Mouse (Mus musculus) hindbrain, embryonic 11.5 days (tissue): ENCODE results near the gene Mvb12b. TPM values are rescaled to one million over a fixed set of nuclear protein-coding genes. Genes with fewer than 3 reads are reported as not detected.

Experiments
- ATAC-seq: fragments of 200-750 bp; cut with Nextera tagmentation; 2 replicates; pipeline ENCODE4 v1.8.0; 2017; ENCODE audit warnings: mild to moderate bottlenecking, moderate TSS enrichment, moderate library complexity; ENCODE audit not compliant: low FRiP score
- DNase-seq: peaks from one replicate; pipeline ENCODE4 v3.0.0-alpha.2; 2015; ENCODE audit warnings: low spot score
- H3K27ac ChIP-seq: fragments of 300-500 bp; sonication (generic); 2 replicates; pipeline ENCODE4 v1.5.1; 2014; ENCODE audit warnings: mild to moderate bottlenecking, low read depth, low read length
- H3K27me3 ChIP-seq: fragments of 300-500 bp; sonication (generic); 2 replicates; pipeline ENCODE4 v1.6.1; 2014; ENCODE audit warnings: mild to moderate bottlenecking, low read length, moderate library complexity, mixed read lengths; ENCODE audit not compliant: control insufficient read depth, insufficient read depth
- H3K36me3 ChIP-seq: fragments of 300-500 bp; sonication (generic); 2 replicates; pipeline ENCODE4 v1.6.1; 2014; ENCODE audit warnings: mild to moderate bottlenecking, low read length, moderate library complexity, mixed read lengths; ENCODE audit not compliant: control insufficient read depth, insufficient read depth
- H3K4me1 ChIP-seq: fragments of 300-500 bp; sonication (generic); replicated peaks from 2 replicates; pipeline ENCODE4 v1.6.1; 2014; ENCODE audit warnings: low read length, mixed read lengths; ENCODE audit not compliant: control insufficient read depth, insufficient read depth
- H3K4me2 ChIP-seq: fragments of 300-500 bp; sonication (generic); replicated peaks from 2 replicates; pipeline ENCODE4 v1.6.1; 2014; ENCODE audit warnings: mild to moderate bottlenecking, low read depth, low read length
- H3K4me3 ChIP-seq: fragments of 300-500 bp; sonication (generic); 2 replicates; pipeline ENCODE4 v1.5.1; 2014; ENCODE audit warnings: low read depth, low read length
- H3K9ac ChIP-seq: fragments of 300-500 bp; sonication (generic); 2 replicates; pipeline ENCODE4 v1.6.1; 2014; ENCODE audit warnings: low read depth, low read length
- H3K9me3 ChIP-seq: fragments of 300-500 bp; sonication (generic); 2 replicates; pipeline ENCODE4 v1.6.1; 2016; ENCODE audit warnings: low read length; ENCODE audit not compliant: control insufficient read depth
- WGBS: fragments of 180-500 bp; shearing (Covaris S2); extraction: QIAGEN DNeasy Blood & Tissue Kit; methylation state at CpG from one replicate; pipeline ENCODE4 v1.1.7; 2014; 5-methylcytosine and 5-hydroxymethylcytosine counted together
- polyA plus RNA-seq: library from polyadenylated mRNA; unstranded; fragments of >200 nt; fragmentation: Nextera tagmentation; extraction: Ambion mirVana; gene quantifications from 2 replicates; pipeline ENCODE4 v1.2.1, GENCODE M21; 2014

Gene Mvb12b
- polyA plus RNA-seq, 1 experiment from 2014 or later: 42.4 TPM

DNA sequence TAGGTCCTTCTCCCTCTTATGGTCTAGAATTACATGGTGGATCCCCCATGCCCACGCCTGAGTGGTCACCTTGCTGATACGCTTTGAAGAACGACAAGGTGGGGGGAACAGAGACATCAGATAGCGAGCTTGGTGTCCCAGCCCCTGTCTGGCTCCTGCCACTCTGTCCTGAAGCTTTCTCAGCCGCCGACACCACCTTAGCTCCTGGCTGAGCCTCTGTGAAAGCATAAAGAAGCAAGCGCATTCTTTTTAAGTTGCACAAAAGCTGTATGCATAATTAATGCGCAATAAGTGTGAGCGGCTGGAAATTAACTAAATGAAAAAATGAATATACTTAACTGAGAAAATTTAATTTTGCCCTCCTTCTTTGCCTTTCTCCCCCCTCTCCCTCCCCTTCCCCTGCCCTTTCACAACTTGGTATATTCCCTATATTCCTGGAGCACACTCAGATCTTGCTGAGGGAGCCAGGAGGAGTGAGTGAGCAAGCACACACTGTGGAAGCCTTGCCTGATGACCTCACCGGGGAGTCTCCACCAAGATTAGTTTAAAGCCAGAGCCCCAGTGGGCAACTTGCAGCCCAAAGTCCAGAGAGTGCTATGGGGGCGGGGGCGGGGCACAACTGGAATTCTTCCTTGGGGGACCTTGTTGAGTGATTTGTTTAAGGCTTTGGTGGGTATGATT, 174.0 kb downstream of the Mvb12b start:
- Histone ChIP-seq H3K9me3 (no peaks in the 10 kb centered on the region), H3K4me3 (no peak overlapping the region), H3K9ac (no peak overlapping the region), H3K27ac (0 out of 2 replicates have a peak overlapping the region, but pooled peaks have one; percentile 42), H3K4me1 (peaks cover 16% of the 10 kb centered on the region), H3K36me3 (no peaks in the 10 kb centered on the region), H3K27me3 (no peaks in the 10 kb centered on the region), H3K4me2 (0 out of 2 replicates have a peak overlapping the region, but pooled peaks have one; percentile 5)
- ATAC-seq (no peak), DNase-seq (no peak)
- WGBS: 20% methylated on average over 12 of the region's 12 CpGs

DNA sequence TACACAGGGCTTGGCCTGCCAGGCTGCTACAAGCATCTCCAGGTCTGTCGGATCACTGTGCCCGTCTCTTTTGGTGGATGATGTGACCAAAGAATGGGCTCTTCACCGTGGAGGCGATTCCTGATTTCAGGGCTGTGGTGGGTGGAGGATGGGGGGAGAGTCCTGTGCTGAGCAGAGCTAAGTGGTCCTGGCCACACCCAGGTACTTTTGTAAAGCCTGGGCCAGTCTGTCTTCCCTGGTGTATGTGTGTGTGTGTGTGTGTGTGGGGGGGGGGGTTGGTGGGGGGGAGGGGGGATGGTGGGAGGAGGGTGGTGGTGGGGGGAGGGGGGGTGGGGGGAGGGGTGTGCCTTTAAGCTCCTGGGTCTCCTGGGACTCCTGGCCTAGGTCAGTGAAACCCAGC, 174.9 kb downstream of the Mvb12b start:
- Histone ChIP-seq H3K4me3 (no peak overlapping the region), H3K27ac (no peak overlapping the region), H3K36me3 (no peaks in the 10 kb centered on the region), H3K9me3 (no peaks in the 10 kb centered on the region), H3K4me2 (no peak overlapping the region), H3K27me3 (no peaks in the 10 kb centered on the region), H3K9ac (no peak overlapping the region), H3K4me1 (peaks cover 16% of the 10 kb centered on the region)
- ATAC-seq: no peak
- no peak for DNase-seq
- 8% methylated on average over 4 of the region's 4 CpGs for WGBS

DNA sequence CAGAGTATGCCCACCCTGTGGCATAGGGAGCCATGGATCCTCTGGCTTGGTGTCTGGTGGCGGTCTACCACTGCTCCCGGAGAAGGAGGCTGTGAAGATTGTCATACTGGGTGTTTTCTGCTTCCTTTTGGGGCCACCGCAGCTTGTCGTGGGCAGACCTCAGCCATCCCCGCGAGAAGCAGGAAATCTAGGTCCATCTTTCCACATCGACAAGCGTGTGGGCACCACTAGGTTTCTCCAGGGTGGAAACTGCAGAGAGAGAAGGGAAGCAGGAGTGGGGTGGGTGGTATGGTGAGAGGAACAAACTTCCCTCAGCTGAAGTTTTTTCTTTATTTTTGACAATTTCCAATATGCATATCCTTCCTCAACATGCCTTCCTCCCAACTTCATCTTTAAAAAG, 178.9 kb downstream of the Mvb12b start:
- Histone ChIP-seq H3K4me1 (peaks cover 10% of the 10 kb centered on the region), H3K36me3 (no peaks in the 10 kb centered on the region), H3K9me3 (no peaks in the 10 kb centered on the region), H3K27ac (no peak overlapping the region), H3K27me3 (0 out of 2 replicates have a peak, but pooled peaks cover 2% of the 10 kb centered on the region), H3K9ac (no peak overlapping the region), H3K4me3 (no peak overlapping the region), H3K4me2 (no peak overlapping the region)
- DNase-seq (no peak), ATAC-seq (no peak)
- WGBS: 91% methylated on average over 8 of the region's 8 CpGs

DNA sequence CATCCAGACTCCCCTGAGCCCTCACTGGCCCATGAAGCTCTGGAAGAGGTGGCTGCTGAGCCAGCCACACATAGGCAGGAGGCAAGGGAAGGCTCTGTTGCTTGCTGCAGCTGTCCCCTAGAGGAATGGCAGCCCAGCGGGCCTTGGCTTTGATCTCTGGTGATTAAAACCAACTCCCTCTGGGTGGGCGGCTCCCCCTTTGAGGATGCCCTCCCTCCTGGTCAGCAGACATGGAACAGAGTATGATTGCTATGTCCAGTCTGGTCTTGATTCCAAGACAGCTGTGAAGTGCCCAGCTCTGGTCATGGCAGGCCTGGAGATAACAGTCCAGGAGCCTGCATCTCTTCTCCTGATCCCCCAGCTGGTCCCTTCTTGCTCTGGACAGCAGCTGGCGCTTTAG, 179.7 kb downstream of the Mvb12b start:
- ATAC-seq: no peak
- 47% methylated on average over 3 of the region's 3 CpGs for WGBS
- no peaks in the 10 kb centered on the region for H3K36me3 ChIP-seq
- H3K4me3 ChIP-seq: no peak overlapping the region
- H3K4me2 ChIP-seq: no peak overlapping the region
- DNase-seq: no peak
- H3K27me3 ChIP-seq: 0 out of 2 replicates have a peak, but pooled peaks cover 2% of the 10 kb centered on the region
- H3K4me1 ChIP-seq: peaks cover 2% of the 10 kb centered on the region
- H3K27ac ChIP-seq: no peak overlapping the region
- H3K9ac ChIP-seq: no peak overlapping the region
- H3K9me3 ChIP-seq: no peaks in the 10 kb centered on the region

DNA sequence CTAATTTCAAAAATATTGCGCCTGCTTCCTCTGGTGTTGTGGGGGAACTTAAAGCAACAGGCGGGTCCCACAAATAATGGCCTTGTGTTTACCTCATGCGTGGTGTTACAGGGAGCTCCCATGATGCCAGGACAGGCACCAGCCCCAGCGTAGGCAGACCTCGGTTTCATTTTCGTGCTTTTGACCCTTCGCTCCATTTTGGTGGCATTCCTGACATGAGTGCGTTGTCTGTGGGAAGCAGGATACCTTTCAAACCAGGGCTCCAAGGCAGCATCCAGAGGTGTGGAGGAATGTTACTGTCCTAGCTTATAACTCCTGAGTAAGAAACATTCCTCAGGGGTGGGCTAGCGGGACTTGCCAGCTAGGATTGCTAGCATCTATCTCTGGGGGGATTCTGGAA, 181.3 kb downstream of the Mvb12b start:
- ATAC-seq (no peak), DNase-seq (no peak)
- no peaks in the 10 kb centered on the region for H3K36me3 ChIP-seq
- no peak overlapping the region for H3K27ac ChIP-seq
- H3K4me3 ChIP-seq: no peak overlapping the region
- H3K27me3 ChIP-seq: peaks cover 4% of the 10 kb centered on the region
- 0 out of 2 replicates have a peak, but pooled peaks cover 2% of the 10 kb centered on the region for H3K4me1 ChIP-seq
- H3K4me2 ChIP-seq: no peak overlapping the region
- no peak overlapping the region for H3K9ac ChIP-seq
- WGBS: 70% methylated on average over 9 of the region's 9 CpGs
- no peaks in the 10 kb centered on the region for H3K9me3 ChIP-seq

DNA sequence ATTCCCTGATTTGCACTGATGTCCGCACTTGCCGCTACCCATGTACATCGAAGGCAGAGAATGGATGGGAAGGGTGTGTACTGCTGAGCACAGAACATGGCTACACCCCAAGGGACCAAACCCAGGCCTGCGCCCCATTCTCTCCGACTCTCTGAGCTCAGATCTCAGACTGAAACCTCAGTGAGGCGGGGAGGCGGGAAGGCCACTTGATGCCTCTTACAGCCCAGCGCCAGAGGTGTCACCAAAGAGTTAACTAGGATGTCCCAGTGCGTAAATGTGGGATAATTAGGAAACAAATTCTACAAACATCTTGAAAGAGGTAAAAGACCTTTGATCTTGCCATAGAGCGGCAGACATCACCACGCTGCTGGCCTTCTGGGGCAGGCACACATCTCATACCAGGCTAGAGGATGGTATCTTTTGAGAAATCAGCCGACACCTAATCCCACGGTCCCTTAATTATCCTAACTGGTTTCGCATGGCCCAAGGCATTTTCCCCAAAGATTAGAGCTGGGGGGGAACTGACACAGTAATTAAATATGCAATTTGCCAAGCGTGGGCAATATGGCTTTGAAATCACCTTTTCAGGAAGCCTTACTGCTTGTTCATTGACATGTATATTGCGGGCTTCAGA, 181.9 kb downstream of the Mvb12b start:
- DNase-seq: no peak
- Histone ChIP-seq H3K27me3 (peaks cover 4% of the 10 kb centered on the region), H3K9ac (no peak overlapping the region), H3K4me3 (no peak overlapping the region), H3K36me3 (no peaks in the 10 kb centered on the region), H3K4me1 (peaks cover 2% of the 10 kb centered on the region; the same call in 1 of the 2 replicates), H3K9me3 (no peaks in the 10 kb centered on the region), H3K4me2 (no peak overlapping the region), H3K27ac (no peak overlapping the region)
- no peak for ATAC-seq
- 50% methylated on average over 16 of the region's 16 CpGs for WGBS

DNA sequence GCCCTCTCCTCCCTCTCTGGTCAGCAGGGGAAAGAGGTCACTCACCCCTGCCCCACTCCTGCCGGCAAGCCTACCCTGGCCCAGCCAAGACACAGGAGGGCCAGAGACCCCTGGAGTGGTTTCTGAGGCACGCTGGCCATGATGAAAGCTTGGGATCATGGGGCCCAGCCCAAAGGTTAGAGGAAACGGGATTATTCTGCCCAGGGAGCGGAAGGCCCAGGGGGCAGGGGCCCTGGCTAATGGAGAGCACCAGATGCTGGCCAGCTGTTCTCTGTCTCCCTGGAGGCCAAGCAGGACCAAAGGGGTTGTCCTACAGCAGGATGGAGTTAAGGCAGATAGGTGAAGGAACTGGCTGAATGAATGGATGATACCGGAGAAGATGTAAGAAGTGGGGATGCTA, 184.5 kb downstream of the Mvb12b start:
- DNase-seq: no peak
- H3K4me1 ChIP-seq: peaks cover 6% of the 10 kb centered on the region; the same call in 1 of the 2 replicates
- no peaks in the 10 kb centered on the region for H3K9me3 ChIP-seq
- ATAC-seq: no peak
- H3K9ac ChIP-seq: no peak overlapping the region
- H3K4me3 ChIP-seq: no peak overlapping the region
- H3K27ac ChIP-seq: no peak overlapping the region
- no peaks in the 10 kb centered on the region for H3K36me3 ChIP-seq
- H3K27me3 ChIP-seq: peaks cover 4% of the 10 kb centered on the region
- WGBS: 49% methylated on average over 5 of the region's 5 CpGs
- H3K4me2 ChIP-seq: no peak overlapping the region

DNA sequence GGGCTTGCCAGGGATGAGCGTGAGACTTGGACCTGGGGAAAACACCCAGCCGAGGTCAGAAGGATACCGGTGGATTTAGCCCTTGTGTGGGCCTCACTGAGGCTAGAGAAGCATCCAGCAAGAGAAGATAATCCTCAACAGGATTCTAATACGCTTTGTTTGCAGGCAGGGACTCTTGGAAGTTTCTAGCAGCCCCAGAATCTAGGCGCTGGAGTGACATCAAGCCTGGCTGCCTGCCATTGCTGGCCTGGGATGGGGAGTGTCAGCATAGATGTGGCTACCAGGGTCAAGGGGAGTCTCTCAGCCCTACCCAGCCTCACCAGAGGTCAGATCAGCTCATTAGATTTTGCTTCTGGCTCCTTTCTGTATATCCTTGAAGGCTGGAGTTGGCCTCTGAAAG, 185.0 kb downstream of the Mvb12b start:
- H3K36me3 ChIP-seq: no peaks in the 10 kb centered on the region
- DNase-seq: no peak
- peaks cover 3% of the 10 kb centered on the region; the same call in 1 of the 2 replicates for H3K4me1 ChIP-seq
- H3K27ac ChIP-seq: no peak overlapping the region
- peaks cover 4% of the 10 kb centered on the region for H3K27me3 ChIP-seq
- H3K9me3 ChIP-seq: no peaks in the 10 kb centered on the region
- H3K9ac ChIP-seq: no peak overlapping the region
- WGBS: 86% methylated on average over 5 of the region's 5 CpGs
- ATAC-seq: no peak
- H3K4me3 ChIP-seq: no peak overlapping the region
- no peak overlapping the region for H3K4me2 ChIP-seq

DNA sequence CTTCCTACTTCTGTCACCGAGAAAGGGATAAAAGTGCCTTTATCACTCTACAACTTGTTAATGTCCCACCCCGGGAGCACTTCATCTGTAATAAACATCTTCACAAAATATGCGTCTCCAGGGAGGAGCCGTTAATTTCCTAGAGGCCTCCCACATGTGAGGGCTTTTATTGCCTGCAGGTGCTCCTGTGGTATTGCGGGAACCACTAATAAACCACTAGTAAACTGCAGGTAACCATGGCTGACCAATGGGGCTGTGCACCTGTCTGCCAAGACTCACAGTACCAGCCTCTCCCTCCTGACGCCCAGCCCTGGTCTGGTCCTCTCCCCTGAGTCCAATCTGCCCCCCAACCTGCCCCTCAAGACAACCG, 186.3 kb downstream of the Mvb12b start:
- H3K4me3 ChIP-seq: no peak overlapping the region
- peaks cover 3% of the 10 kb centered on the region; the same call in 1 of the 2 replicates for H3K4me1 ChIP-seq
- H3K9ac ChIP-seq: no peak overlapping the region
- no peak overlapping the region for H3K4me2 ChIP-seq
- H3K27ac ChIP-seq: no peak overlapping the region
- WGBS: 70% methylated on average over 7 of the region's 7 CpGs
- no peaks in the 10 kb centered on the region for H3K9me3 ChIP-seq
- DNase-seq: no peak
- H3K27me3 ChIP-seq: peaks cover 3% of the 10 kb centered on the region
- H3K36me3 ChIP-seq: no peaks in the 10 kb centered on the region
- no peak for ATAC-seq
